Mouse (Mus musculus) cerebellum, adult 8-10 months (tissue): ENCODE measurements around the gene Ppfia3.

Experiments
- DNase-seq: peaks from one replicate; pipeline ENCODE4 v3.0.0; 2022

Gene Ppfia3

DNA sequence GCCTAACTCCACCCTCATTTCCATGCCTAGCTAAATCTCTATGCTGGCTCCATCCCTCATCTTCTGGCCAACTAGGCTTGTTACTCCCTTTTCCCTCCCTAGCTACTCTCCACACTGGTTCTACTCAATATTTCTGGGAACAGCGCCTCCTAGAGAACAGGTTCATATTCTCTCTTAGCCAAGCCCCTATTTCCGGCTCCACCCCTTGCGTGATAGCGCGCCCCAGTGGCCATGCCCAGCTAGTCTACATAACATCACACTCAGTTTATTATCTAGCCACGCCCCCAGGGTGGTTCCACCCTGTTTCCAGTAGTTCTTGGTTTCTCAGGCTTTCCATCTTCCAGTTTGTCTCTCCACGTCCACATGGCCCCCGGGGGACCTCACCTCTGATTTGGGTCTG is 25.5 kb downstream of the Ppfia3 start:
- peak; percentile 61 for DNase-seq

DNA sequence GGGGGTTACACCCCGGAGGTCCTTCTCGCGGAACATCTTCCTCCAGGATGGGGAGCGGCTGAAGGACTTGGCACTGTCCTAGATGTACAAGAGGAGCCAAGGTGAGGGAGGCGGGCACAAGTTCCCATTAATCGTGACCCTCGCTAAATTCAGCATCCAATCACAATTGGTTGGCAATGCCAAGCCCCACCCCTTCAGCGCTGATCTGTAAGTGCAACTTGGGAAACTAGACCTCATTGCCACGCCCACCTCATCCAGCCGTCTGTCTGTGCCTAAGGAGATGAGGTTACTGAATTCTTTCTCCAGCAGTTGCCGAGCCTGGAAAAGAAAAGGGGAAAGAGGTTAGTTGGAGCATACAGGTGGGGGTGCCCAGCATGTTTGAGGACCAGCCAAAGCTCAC is 26.1 kb downstream of the Ppfia3 start:
- no peak for DNase-seq

DNA sequence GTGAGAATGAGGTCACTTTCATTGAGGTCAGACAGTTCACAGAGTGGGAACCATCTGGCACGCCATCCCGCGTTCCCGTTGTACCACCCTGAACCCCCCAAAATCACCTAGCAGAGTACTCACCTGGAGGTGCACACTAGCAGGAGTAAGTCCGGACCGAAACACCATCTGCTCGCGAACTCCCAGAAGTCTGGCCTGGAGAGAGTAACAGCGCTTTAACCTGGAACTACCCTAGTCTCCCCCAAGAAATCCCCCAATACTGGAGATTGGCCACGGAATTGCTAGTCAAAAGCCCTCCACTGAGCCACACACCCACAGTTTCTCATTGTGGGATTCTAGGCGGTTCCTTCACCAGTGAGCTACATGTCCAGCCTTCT is 26.8 kb downstream of the Ppfia3 start:
- DNase-seq: no peak

DNA sequence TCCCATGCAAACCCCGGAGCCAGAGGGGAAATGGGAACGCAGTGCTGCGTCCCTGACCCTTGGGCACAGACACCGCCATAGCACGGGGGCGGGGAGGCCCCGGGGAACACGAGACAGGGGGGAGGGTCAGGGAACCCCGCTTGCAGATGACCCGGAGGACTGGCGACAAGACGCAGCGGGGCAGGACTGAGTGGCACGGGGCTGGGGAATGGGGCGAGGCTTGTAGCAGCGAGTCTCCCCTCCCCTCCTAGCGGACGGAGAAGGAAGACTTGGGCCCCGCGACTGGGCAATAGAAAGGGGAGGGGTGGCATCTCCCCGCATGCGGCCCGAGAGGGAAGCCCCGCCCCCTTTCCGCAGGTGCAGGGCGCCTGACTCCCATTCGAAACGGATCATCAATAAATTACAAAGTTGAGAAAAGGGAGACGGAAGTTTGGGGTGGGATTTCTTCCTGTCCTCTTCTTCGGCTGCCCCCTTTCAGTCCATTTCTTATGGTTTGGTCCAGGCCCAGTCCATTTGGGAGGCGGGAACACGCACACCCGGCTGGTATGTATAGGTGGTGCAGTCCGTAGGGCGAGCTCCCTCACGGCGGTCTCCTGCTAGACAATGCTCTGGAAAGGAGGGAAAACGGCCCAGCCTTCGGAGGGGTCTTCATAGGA is 27.3 kb downstream of the Ppfia3 start:
- DNase-seq: peak; percentile 72

DNA sequence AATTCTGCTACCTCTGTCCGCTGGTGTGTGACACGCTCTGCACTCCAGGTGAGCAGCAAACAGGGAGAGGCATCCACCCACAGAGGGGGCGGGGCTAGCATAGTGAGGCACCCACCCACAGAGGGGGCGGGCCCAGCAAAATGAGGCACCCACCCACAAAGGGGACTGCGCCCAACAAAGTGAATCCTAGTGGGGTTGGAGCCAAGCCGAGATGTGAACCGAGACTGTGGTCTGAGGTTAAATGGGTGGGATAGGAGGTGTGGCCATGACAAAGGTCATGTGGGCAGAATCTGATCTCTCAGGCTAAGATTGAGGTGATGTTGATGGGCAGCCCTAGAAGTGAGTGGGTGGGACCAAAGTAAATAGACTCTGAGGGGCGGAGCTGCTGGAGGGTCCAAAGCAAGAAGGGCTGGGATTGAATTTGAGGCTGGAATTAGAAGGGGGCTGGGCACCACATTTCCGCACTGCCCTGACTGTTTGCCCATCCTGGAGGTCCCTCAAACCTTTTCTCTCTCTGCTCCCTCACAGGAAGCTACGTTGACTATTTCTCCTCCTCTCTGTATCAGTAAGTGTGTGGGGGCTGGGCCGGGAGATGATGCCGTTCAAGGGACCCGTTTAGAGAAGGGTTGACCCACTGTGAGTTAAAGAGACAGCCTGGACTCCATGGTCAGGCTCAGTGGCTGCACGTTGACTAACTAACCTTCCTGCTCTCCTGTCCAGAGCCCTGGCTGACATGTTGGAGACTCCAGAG is 28.5 kb downstream of the Ppfia3 start:
- peak; percentile 40 for DNase-seq

DNA sequence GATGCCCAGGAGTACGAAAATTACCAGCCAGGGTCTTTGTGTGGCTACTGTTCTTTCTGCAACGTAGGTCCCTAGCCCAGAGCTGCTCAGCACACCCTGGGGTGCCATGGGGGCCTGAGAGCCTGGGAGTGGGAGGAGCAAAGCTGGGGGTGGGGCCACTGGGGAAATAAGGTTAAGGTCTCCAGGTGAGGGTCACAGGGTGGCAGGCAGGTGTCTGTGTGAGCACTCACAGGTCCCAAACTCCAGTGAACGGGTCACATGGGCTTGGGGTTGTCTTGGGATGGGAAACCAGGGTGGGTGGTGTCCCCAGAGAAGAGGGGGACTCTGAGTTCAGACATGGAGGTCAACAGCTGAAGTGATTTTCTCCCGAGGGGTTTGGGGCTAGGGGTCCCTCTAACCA is 29.4 kb downstream of the Ppfia3 start:
- DNase-seq: no peak

DNA sequence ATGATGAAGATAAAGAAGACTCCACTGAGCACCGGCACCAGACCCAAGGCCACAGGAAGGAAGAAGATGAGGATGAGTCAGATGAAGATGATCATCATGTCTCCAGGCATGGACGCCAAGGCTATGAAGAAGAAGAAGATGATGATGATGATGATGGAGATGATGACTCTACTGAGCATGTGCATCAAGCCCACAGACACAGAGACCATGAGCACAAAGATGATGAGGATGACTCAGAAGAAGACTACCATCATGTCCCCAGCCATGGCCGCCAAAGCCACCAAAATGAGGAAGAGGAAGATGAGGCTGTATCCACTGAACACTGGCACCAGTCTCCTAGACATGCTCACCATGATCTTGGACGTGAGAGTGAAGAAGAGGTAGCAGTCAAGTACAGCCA is 30.5 kb downstream of the Ppfia3 start:
- DNase-seq: no peak

DNA sequence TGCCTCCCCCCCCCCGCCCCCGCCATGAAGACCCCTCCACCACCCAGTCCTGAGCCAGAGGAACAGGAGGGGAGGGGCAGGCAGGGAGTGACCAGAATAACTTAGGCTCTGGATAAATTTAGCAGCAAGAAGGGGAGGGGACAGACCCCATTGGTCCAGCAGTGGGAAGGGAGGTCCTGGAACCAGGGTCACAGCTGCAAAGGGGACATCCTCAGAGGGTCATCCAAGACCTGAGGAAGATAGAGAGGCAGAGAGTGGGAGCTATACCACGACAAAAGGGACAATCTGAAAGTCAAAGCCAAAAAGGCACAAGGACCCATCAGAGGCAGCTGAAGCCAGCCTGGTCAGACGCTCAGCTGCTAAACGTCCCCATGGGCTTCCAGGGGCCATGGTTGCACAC is 31.8 kb downstream of the Ppfia3 start, which contains the start of gene Hrc:
Hrc (plus strand) TSS at position 235 of the 400 bp plus-strand sequence.
- no peak for DNase-seq

DNA sequence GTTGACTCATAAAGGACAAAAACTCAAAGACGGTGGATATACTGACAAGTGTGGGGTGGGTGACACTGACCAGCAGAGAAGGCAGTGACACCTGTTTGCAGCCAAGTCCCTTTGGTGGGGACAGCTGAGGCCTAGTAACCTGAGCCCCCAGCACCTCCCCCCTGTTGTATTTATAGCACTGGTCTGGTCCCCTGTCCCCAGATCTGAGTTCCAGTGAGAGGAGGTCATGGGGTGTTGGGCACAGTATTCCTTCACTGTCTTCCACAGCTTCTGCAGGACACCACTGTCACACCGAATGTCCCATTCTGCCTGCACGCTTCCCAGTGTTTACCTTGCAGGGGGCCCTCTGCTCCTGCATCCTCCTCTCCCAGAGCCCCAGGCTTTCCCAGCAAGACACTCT is 32.2 kb downstream of the Ppfia3 start:
- no peak for DNase-seq

DNA sequence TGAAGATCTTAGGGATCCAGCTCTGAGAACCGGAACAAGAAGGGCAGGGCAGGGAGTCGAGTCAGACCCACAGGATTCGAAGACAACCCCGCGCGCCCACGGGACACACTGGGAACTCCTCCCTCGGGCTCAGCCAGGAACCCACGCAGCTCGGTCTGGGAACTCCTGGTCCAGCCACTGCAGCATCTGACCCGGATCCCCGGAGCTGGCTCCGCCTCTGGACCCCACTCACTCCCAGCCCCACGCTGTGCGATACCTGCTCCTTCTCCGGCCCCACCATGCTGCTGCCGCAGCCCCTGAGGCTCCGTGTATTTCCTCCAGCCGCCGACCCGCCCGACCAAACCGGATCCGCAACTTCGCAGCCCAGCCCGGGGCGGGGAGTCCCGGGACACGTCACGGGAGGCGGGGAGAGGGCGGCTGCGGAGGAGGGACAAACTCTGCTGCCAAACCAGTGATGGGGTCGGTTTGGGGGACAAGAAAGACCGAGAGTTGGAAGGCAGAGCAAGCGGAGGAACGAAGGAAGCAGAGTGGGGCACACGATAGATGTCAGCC is 33.3 kb downstream of the Ppfia3 start, which contains the start of gene Trpm4:
Trpm4 (minus strand) TSS at position 350 of the 552 bp plus-strand sequence.
- DNase-seq: peak; percentile 65

DNA sequence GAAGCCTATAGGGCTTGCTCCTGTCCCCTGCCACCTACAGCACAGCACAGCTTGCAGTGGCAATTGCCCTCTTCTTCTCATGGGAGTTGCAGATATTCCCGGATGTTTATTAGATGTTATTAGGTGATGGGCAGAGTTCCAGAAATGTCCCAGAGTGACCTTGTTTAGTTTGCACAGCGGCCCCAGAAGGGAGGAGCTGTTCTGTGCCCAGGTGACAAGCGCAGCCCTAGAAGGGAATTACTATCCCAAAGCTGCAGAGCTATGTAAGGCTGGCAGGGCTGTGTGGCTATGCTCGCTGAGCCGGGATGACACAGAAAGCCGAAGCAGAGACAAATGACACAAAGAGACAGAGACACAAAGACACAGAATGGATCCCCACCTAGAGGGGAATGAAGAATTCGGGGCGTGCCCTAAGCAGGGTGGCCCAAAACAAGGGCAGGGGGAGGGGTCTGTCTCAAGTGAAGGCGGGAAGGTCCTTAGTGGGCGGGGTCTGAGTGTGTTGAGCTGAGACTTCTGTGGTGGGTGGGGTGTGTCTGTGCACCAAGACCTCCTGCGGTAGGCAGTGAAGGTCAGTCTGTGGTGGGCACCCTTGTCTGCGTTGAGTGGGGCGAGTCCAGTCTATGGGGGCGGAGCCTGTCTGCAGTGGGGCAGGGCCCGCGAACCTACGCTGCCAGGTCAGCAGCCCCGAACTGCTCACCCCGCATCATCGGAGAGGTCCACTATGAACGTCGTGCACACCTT is 34.0 kb downstream of the Ppfia3 start:
- peak; percentile 39 for DNase-seq

DNA sequence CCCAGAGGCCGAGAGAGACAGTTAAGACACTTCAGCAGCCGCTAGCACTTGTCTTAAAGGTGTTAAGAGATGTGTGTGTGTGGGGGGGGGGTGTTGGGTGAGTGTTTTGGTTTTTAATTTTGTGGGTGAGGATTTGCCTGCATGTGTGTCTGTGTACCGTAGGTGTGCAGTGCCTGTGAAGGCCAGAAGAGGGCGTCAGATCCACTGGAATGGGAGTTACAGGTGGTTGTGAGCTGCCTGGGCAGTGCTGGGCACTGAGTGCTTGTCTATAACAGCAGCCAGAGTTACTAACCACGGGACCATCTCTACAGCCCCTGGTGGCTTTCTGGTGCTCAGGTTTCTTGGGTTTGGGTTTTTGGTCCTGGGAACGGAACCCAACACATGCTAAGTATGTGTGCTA is 35.3 kb downstream of the Ppfia3 start:
- DNase-seq: no peak

DNA sequence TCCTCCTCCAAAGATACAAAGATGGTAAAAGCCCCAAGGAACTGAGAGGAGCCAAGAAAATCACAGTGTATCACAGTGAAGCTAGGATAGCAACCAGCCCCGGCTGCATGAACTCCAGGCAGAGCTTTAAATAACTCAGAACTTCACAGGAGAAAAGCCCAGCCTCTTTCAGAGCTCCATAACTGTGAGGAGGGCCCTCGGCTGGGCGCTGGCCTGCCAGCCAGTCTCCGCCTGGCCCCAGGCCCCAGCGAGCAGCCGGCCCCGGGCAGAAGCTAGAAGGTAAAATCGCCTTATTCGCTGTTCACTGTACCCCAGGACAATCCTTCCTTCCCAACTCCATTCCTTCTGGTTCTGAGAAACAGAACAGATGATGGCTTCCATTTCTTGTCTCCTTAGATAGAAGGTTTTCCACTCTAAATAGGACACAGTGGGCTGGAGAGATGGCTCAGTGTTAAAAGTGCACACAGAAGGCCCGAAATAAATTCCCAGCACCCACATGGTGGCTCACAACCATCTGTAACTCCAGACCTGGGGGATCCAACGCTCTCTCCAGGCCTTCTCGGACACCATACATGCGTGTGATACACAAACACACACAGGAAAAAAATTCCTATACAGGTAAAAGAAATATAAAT is 37.9 kb downstream of the Ppfia3 start:
- DNase-seq: no peak

DNA sequence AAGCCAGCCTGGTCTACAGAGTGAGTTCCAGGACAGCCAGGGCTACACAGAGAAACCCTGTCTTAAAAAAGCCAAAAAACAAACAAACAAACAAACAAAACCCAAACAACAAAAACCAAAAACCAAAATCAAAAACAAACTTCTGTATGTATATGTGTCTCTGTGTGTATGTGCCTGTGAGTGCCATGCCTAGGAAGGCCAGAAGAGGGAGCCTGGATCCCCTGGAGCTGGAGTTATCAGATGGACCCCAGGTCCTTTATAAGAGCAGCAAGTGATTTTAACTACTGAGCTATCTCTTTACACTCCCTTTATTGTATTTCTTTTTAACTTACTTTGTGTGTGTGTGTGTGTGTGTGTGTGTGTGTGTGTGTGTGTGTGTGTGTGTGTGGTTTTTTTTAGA is 41.0 kb downstream of the Ppfia3 start:
- DNase-seq: no peak

DNA sequence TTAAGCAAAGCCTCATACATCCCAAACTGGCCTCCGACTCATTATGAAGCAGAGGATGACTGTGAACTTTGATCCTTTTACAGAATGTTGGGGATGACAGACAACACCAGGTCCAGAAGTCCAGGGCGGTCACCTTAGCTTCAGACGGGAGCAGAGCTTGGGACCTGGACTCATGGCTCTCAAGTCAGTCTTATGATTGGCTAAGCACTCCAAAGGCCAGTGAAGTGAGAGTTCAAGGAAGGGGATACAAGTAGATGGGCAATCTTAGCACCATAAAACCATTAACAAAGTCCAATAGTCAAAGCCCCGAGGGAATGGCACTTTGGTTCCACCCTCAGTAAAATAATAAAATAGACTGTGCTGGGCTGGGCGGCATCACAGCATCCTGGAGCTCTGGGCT is 43.8 kb downstream of the Ppfia3 start:
- no peak for DNase-seq

DNA sequence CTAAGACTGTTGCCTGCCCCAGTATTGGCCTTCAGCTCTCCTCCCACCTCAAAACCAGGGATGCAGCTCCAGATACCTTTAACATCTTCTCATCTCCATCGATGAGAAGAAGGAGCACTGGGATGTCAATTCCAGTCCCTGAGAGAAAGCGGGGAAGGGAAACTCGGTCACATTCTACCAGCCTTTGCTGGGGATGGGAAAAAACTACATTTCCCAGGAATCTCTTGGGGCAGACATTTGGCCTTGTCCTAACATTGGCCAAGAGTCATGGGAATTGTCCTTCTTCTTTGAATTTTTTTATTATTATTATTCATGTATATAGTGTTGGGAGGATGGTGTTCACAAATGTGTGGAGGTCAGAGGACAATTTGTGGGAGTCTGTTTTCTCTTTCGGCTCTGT is 44.6 kb downstream of the Ppfia3 start:
- DNase-seq: no peak

DNA sequence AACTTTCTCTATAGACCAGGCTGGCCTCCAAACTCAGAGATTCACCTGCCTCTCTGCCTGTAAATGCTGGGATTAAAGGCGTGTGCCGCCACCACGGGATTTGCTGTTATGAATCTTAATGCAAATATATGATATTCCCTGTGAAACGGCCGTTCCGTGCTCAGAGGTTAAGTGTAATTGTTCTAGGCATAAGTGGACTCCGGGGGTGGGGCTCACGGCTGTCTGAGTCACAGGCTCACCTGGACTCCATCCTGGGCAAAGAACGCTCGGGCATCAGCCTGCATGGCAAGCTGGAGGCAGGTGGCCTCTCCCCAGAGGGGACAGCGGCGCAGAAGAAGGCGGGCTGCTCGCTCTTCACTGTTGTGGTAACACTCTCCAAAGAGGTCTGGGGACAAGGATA is 50.3 kb downstream of the Ppfia3 start:
- DNase-seq: no peak

DNA sequence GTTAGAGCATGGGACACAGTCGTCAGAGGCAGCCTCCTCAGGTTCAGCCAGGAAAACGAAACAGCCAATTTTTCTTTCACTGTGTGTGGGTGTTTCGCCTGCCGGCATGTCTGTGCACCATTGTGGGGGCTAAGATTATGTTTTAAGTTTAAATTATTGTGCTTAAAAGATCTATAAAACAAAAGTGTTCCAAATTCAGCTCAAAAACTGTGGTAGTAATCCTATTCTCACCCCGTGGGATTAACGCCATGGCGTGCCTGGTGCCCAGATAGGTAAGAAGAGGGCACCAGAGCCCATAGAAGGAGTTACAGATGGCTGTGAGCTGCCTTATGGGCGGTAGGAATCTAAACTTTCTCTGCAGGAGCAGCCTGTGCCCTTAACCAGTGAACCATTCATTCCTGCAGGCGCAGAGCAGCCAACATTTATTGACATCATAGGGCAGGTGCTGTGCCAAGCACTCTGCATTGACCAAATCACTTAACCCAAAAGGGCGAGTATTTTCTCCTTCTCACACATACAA is 51.6 kb downstream of the Ppfia3 start:
- DNase-seq: no peak

DNA sequence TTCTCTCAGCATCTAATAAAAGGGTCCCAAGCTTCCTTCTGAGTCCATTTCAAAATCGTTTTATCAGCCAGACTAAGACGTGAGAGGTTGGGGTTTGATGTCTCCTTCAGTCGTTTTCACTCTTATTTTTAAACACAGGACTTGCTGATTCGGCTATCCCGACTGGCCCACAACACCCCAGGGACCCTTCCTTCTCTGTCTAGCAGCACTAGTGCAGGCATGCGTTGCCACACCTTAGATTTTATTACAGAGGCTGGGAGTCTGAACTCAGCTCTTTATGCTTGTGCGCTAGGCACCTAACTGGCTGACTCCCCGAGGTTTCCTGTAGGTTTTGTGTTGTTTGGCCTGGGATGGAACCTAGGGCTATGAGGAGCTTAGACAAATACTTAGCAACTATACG is 53.3 kb downstream of the Ppfia3 start:
- DNase-seq: no peak

DNA sequence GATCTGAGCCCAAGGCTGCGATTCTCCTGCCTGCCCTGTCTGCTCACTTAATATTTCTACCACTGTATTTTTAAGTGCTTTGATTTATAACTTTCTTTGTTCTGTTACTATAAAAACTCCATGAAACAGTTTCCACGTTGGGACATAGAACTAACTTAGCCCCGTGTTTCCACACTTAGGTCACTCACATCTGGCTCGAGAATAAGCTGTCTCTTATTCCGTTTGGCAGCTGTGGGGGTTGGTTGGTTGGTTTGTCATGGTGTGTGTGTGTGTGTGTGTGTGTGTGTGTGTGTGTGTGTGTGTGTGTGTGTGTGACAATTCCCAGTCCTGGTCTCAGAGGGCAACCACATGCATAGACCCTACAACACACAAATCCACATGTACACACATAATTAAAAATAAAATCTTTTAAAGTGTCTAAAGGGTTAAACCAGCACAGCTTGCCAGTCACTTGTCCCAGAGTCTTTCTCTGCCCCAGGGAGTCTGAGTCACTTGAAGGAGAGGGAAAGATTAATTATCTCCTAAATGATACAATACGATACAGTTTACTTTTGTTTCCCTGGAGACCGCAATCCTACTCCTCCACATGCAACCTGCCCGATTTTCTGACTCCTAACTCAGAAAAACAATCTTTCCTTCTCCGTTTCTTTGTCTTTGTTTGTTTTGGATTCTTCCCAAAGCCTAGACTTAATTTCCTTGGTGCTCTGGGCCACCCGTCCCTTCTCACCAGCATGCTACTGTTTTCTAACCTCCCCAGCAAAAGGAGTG is 53.9 kb downstream of the Ppfia3 start:
- no peak for DNase-seq

DNA sequence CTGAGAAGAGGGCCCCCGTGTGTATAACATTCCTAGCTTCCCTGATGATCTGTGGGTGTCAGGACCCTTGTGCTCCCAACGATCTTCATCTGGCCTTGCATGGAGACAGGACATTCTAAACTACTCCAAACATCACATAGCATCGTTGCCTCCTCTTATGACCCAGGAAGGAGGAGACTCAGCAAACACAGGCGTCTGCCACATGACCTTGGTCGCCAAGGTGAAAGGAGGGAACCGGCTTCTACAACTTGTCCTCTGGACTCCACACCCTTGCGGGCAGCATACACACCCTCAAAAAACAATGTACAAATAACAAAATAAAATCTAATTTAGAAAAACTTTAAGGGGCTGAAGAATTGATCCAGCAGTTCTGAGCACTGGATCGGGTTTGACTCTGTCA is 54.8 kb downstream of the Ppfia3 start:
- DNase-seq: no peak

DNA sequence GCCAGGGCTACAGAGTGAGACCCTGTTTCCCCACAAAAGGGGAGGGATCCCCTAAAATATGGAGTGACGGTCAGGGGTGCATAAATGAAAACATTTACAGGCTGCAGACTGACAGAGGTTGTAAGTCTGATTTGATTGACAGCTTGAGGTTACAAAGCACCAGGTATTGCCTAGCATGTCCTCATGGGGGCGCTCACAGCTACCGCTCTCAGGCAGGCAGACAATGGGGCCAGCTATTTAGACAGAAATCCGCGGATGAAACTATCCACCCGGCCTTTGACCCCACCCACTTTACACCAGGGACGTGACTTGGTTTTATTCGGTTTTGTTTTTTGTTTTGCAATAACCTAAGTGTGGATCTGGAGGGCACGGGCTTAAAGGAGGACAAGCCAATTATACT is 57.4 kb downstream of the Ppfia3 start:
- DNase-seq: peak; percentile 42
